Mouse (Mus musculus): ENCODE results near the gene Lgi4. TPM values are rescaled to one million over a fixed set of nuclear protein-coding genes. Genes with fewer than 3 reads are reported as not detected.

Lgi4 gene
- total RNA-seq, 2 experiments from 2014 or later, result 21.8 to 23.3 TPM

GRCm38 (mm10) chr7:31100786-31101185 is 41.6 kb downstream of the Lgi4 start:
- no peak for DNase-seq (ENCODE audit: low spot score in 2 of 2)

- DNase-seq (ENCODE audit: low spot score in 2 of 2), result no peak
Measured at GRCm38 (mm10) chr7:31105061-31105768, 46.1 kb downstream of the Lgi4 start.

- DNase-seq (ENCODE audit: low spot score in 2 of 2), result no peak
Measured at GRCm38 (mm10) chr7:31106166-31106565, 47.0 kb downstream of the Lgi4 start.

- no peak for DNase-seq (ENCODE audit: low spot score in 2 of 2)
Measured at GRCm38 (mm10) chr7:31107781-31108180, 48.6 kb downstream of the Lgi4 start.

GRCm38 (mm10) chr7:31109091-31109490 is 49.9 kb downstream of the Lgi4 start:
- DNase-seq (ENCODE audit: low spot score in 2 of 2), result no peak

- no peak for DNase-seq (ENCODE audit: low spot score in 2 of 2)
Measured at GRCm38 (mm10) chr7:31109796-31110195, 50.7 kb downstream of the Lgi4 start.

- DNase-seq (ENCODE audit: low spot score in 2 of 2), result no peak
Measured at GRCm38 (mm10) chr7:31110861-31111385, 51.8 kb downstream of the Lgi4 start.

GRCm38 (mm10) chr7:31112036-31112435 is 52.9 kb downstream of the Lgi4 start:
- DNase-seq (ENCODE audit: low spot score in 2 of 2), result no peak

GRCm38 (mm10) chr7:31113800-31114199 is 54.7 kb downstream of the Lgi4 start:
- no peak for DNase-seq (ENCODE audit: low spot score in 2 of 2)

- DNase-seq (ENCODE audit: low spot score in 2 of 2), result no peak
Measured at GRCm38 (mm10) chr7:31114646-31115045, 55.5 kb downstream of the Lgi4 start.

GRCm38 (mm10) chr7:31115182-31115581 is 56.0 kb downstream of the Lgi4 start, which contains the start of gene Hpn:
Hpn (minus strand) TSS chr7:31115290.
- no peak for DNase-seq (ENCODE audit: low spot score in 2 of 2)

- DNase-seq (ENCODE audit: low spot score in 2 of 2), result no peak
Measured at GRCm38 (mm10) chr7:31115587-31116043, 56.5 kb downstream of the Lgi4 start.

GRCm38 (mm10) chr7:31116721-31117145 is 57.6 kb downstream of the Lgi4 start:
- DNase-seq (ENCODE audit: low spot score in 2 of 2), result no peak

- peak in 1 of 2 experiments; percentile 70 for DNase-seq (ENCODE audit: low spot score in 2 of 2)
Measured at GRCm38 (mm10) chr7:31117465-31117864, 58.3 kb downstream of the Lgi4 start.

GRCm38 (mm10) chr7:31118486-31118885 is 59.3 kb downstream of the Lgi4 start:
- DNase-seq (ENCODE audit: low spot score in 2 of 2), result no peak

- no peak for DNase-seq (ENCODE audit: low spot score in 2 of 2)
Measured at GRCm38 (mm10) chr7:31119556-31119955, 60.4 kb downstream of the Lgi4 start.

Small RNA genes lying within 50 kb of the gene (microRNA-seq; reads per million reads assigned to microRNA genes)
- gene Mir7050, result 0 reads per million in 2 experiments

Other genes with a start within 250 kb of the Lgi4 start
- gene Ffar2, start 235.6 kb upstream of the Lgi4 start, total RNA-seq (2021), result not detected
- gene Ffar3, start 203.2 kb upstream of the Lgi4 start, total RNA-seq (2021), result under 1 TPM; 0.24 to 0.32 TPM
- not detected for gene Ffar1, start 197.8 kb upstream of the Lgi4 start, total RNA-seq (2021)
- gene Cd22, start 179.0 kb upstream of the Lgi4 start, total RNA-seq (2021), result not detected
- 100 to 1,000 TPM; 306 to 317 TPM for gene Mag, start 144.5 kb upstream of the Lgi4 start, total RNA-seq (2021)
- gene Hamp2, start 134.7 kb upstream of the Lgi4 start, total RNA-seq (2021), result not detected
- not detected for gene Hamp, start 115.3 kb upstream of the Lgi4 start, total RNA-seq (2021)
- gene Usf2, start 102.5 kb upstream of the Lgi4 start, total RNA-seq (2021), result 100 to 1,000 TPM; 122 to 124 TPM
- 10 to 100 TPM in 1 of 2 experiments, 1 to 10 TPM in 1; 9.0 to 11.4 TPM for gene Lsr, start 85.9 kb upstream of the Lgi4 start, total RNA-seq (2021)
- under 1 TPM; 0.25 to 0.43 TPM for gene Fam187b, start 85.6 kb upstream of the Lgi4 start, total RNA-seq (2021)
- gene Fxyd5, start 16.9 kb upstream of the Lgi4 start, total RNA-seq (2021), result 10 to 100 TPM; 32.1 to 32.4 TPM
- gene Fxyd7, start 7.9 kb upstream of the Lgi4 start, total RNA-seq (2021), result 100 to 1,000 TPM; 333 to 341 TPM
- 100 to 1,000 TPM in 1 of 2 experiments, 10 to 100 TPM in 1; 62.6 to 118 TPM for gene Fxyd1, start 2.1 kb upstream of the Lgi4 start, total RNA-seq (2021)
- under 1 TPM; 0.55 to 0.72 TPM for gene Fxyd3, start 17.4 kb downstream of the Lgi4 start, total RNA-seq (2021)
- 1 to 10 TPM; 2.8 to 3.1 TPM for gene Hpn, start 55.9 kb downstream of the Lgi4 start, total RNA-seq (2021)
- 100 to 1,000 TPM; 430 to 445 TPM for gene Scn1b, start 67.7 kb downstream of the Lgi4 start, total RNA-seq (2021)
- 100 to 1,000 TPM; 123 to 134 TPM for gene Gramd1a, start 96.6 kb downstream of the Lgi4 start, total RNA-seq (2021)
- not detected for gene Scgb2b2, start 231.2 kb downstream of the Lgi4 start, total RNA-seq (2021)
- gene Scgb1b2, start 232.5 kb downstream of the Lgi4 start, total RNA-seq (2021), result not detected